Mouse (Mus musculus) embryonic facial prominence, embryonic 10.5 days (tissue): Measurements from ENCODE around the gene Brd3os. TPM values are rescaled to one million over a fixed set of nuclear protein-coding genes. Genes with fewer than 3 reads are reported as not detected.
A peak's percentile ranks its signal among the peaks of the same experiment; 100 is the strongest.

Source experiments
- DNase-seq: peaks from one replicate; pipeline ENCODE4 v3.0.0-alpha.2; 2017; ENCODE audit warnings: low spot score
- H3K27ac ChIP-seq: fragments of 300-500 bp; sonication (generic); replicated peaks from 2 replicates; pipeline ENCODE4 v1.5.1; 2016; ENCODE audit warnings: mild to moderate bottlenecking
- H3K27me3 ChIP-seq: fragments of 300-500 bp; sonication (generic); replicated peaks from 2 replicates; pipeline ENCODE4 v1.6.1; 2016; ENCODE audit warnings: low read depth, mild to moderate bottlenecking; ENCODE audit not compliant: poor library complexity, severe bottlenecking
- H3K36me3 ChIP-seq: fragments of 300-500 bp; sonication (generic); replicated peaks from 2 replicates; pipeline ENCODE4 v1.6.1; 2016; ENCODE audit warnings: mild to moderate bottlenecking, moderate library complexity
- H3K4me1 ChIP-seq: fragments of 300-500 bp; sonication (generic); 2 replicates; pipeline ENCODE4 v1.6.1; 2016
- H3K4me3 ChIP-seq: fragments of 300-500 bp; sonication (generic); 2 replicates; pipeline ENCODE4 v1.5.1; 2016; ENCODE audit warnings: mild to moderate bottlenecking, moderate library complexity
- H3K9me3 ChIP-seq: fragments of 300-500 bp; sonication (generic); 2 replicates; pipeline ENCODE4 v1.6.1; 2016; ENCODE audit warnings: mild to moderate bottlenecking
- WGBS: fragments of 180-500 bp; shearing (Covaris S2); methylation state at CpG from one replicate; pipeline ENCODE4 v1.1.7; 2016; 5-methylcytosine and 5-hydroxymethylcytosine counted together
- polyA plus RNA-seq: library from polyadenylated mRNA; unstranded; fragments of >200 nt; fragmentation: Nextera tagmentation; extraction: Ambion mirVana; gene quantifications from 2 replicates; pipeline ENCODE4 v1.2.1, GENCODE M21; 2016

The Brd3os gene
- polyA plus RNA-seq, 1 experiment from 2014 or later, result 8.9 TPM

DNA sequence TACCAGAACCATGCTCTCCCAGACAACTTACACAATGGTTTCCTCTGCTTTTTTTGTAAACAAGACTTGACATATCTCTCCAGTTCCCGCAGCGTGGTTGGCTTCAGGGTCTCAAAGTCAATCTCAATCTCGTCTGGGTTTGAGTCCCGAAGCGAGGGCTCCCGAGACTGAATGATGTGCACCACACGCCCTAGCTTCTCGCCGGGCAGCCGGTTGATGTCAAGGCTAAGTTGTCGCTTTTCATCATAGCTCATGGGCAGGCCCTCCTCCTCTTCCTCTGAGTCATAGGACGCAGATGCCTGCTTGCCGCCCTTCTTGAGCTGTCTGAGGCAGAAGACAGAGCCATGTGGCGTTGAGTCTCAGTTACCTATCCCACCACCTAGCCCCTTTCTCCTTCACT, 8.1 kb downstream of the Brd3os start:
- H3K27me3 ChIP-seq, result no peaks in the 10 kb centered on the region
- H3K36me3 ChIP-seq, result peaks cover 99% of the 10 kb centered on the region
- 94% methylated on average over 14 of the region's 14 CpGs for WGBS
- no peaks in the 10 kb centered on the region for H3K4me1 ChIP-seq
- no peak overlapping the region for H3K27ac ChIP-seq
- H3K9me3 ChIP-seq, result no peaks in the 10 kb centered on the region
- DNase-seq, result no peak
- H3K4me3 ChIP-seq, result no peak overlapping the region

GRCm38 (mm10) chr2:27459735-27460134, 17.6 kb downstream of the Brd3os start:
- H3K4me1 ChIP-seq, result no peaks in the 10 kb centered on the region
- H3K36me3 ChIP-seq, result peaks cover 100% of the 10 kb centered on the region
- no peak overlapping the region for H3K27ac ChIP-seq
- H3K9me3 ChIP-seq, result no peaks in the 10 kb centered on the region
- WGBS, result 91% methylated on average over 7 of the region's 7 CpGs
- no peak for DNase-seq
- no peaks in the 10 kb centered on the region for H3K27me3 ChIP-seq
- no peak overlapping the region for H3K4me3 ChIP-seq

GRCm38 (mm10) chr2:27460163-27460562, 18.0 kb downstream of the Brd3os start:
- WGBS, result 89% methylated on average over 5 of the region's 5 CpGs
- Histone ChIP-seq H3K27me3 (no peaks in the 10 kb centered on the region), H3K4me1 (no peaks in the 10 kb centered on the region), H3K27ac (no peak overlapping the region), H3K9me3 (no peaks in the 10 kb centered on the region), H3K4me3 (no peak overlapping the region), H3K36me3 (peaks cover 99% of the 10 kb centered on the region)
- DNase-seq, result no peak

DNA sequence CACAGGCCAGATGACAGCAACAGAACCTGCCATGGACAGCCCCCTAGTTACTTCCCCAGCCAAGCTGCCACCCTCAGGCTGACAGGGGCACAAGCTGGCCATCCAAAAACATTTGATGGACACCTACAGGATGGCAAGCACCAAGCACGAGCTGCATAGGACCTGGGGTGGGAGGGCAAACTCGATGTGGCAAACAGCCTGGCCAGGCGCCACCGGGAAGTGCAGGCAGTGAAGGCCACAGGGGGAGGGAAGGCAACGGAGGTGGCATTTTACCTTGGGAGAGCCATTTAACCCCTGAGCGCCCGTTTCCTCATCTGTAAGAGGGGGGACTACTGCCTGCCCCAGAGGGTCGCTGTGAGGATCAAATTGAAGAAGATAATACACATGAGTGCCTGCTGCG, 18.5 kb downstream of the Brd3os start:
- Histone ChIP-seq H3K9me3 (no peaks in the 10 kb centered on the region), H3K27me3 (no peaks in the 10 kb centered on the region), H3K4me3 (no peak overlapping the region), H3K36me3 (peaks cover 99% of the 10 kb centered on the region), H3K27ac (no peak overlapping the region), H3K4me1 (no peaks in the 10 kb centered on the region)
- 75% methylated on average over 9 of the region's 9 CpGs for WGBS
- DNase-seq, result no peak

DNA sequence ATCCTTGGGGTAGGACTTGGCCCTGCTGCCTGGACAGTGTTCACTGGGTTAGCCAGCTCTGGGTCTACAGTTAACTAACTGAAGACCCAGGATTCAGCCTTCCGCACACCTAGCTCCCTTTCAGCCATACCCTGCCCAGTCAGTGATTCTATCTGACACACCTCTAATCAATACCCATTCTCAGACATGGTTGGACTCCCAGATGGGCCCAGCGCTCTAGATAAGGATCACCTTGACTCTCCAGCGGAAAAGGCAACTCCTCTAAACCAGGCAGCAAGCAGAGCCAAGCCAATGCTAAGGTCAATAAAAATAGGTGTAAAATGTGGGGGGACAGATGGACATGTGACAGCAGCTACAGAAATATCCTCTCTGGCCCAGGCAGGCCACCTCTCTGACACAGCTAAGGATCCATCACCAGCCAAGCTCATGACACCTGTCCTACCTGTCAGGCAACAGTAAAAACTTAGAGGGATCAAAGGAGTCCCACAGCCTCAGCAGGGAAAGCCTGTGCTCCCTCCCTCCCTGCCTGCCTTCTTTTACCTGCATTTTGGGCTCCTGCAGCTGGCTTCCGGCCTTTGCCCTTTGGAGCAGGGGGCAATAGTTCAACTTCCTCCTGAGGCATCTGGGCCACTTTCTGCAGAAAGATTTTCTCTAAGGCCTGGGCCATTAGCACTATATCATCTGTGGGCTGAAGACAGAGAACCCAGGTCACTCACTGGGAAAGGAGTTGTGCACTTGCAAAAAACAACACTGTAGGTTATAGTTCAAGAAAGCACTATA, 19.9 kb downstream of the Brd3os start:
- WGBS, result 89% methylated on average over 4 of the region's 4 CpGs
- Histone ChIP-seq H3K9me3 (no peaks in the 10 kb centered on the region), H3K27me3 (no peaks in the 10 kb centered on the region), H3K36me3 (peaks cover 99% of the 10 kb centered on the region), H3K27ac (no peak overlapping the region), H3K4me1 (no peaks in the 10 kb centered on the region), H3K4me3 (no peak overlapping the region)
- DNase-seq, result no peak

GRCm38 (mm10) chr2:27462901-27463300, 20.8 kb downstream of the Brd3os start:
- Histone ChIP-seq H3K4me1 (peaks cover 8% of the 10 kb centered on the region), H3K9me3 (no peaks in the 10 kb centered on the region), H3K4me3 (no peak overlapping the region), H3K36me3 (peaks cover 99% of the 10 kb centered on the region), H3K27ac (no peak overlapping the region), H3K27me3 (no peaks in the 10 kb centered on the region)
- DNase-seq, result no peak
- WGBS, result 91% methylated on average over 4 of the region's 4 CpGs

DNA sequence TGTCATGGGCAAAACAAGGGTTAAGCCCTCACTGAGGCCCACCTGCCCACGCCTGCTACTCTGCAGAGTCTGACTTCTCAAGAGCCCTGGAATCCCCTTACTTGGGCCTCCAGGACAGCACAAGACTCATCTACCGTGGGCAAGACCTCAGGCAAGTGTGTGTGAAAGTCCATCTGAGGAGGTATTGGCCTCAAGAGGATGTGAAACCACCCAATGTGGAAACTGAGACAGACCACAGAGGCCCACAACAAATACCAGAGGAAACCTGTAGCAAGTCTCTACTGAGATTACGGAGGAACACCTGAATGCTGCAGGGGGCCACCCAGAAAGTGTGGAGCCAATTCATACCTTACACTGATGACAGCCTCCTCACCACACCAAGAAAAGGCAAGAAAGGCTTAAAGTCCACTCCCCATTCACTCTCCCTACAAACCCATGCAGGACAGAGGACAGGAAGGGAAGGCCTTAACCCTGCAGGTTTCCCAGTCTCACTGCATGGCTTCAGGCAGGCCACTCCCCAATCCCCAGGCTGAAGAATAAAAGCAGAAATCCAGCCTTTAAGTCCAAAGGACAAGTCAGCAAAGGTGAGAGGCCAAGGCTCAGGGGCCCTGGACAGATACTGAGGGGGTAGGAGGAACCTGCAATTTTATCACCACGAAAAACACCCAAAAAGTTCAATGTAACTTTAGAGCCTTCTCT, 27.3 kb downstream of the Brd3os start:
- no peak overlapping the region for H3K27ac ChIP-seq
- no peak for DNase-seq
- H3K4me1 ChIP-seq, result peaks cover 65% of the 10 kb centered on the region
- H3K4me3 ChIP-seq, result no peak overlapping the region
- peaks cover 91% of the 10 kb centered on the region for H3K36me3 ChIP-seq
- no peaks in the 10 kb centered on the region for H3K9me3 ChIP-seq
- 82% methylated on average over 4 of the region's 4 CpGs for WGBS
- H3K27me3 ChIP-seq, result no peaks in the 10 kb centered on the region

DNA sequence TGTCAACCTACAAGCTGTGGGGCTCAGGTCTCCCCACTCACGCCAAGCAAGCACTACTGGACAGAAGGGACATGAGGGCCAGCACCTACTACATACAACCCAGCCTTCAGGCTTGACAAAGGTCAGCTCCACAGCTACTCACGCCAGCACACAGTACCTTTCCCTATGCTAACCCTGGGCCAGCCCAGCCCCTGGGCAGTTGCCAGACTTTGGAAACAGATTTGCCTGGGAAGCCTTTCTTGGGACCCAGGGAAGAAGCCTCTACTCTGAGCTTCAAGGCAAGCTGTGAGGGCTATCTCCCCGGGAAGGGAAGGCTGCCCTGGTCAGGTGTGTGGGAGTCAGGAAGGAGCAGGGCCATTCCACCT, 27.8 kb downstream of the Brd3os start:
- Histone ChIP-seq H3K27ac (no peak overlapping the region), H3K27me3 (no peaks in the 10 kb centered on the region), H3K36me3 (peaks cover 86% of the 10 kb centered on the region), H3K4me1 (peaks cover 66% of the 10 kb centered on the region), H3K4me3 (no peak overlapping the region), H3K9me3 (no peaks in the 10 kb centered on the region)
- DNase-seq, result no peak
- 72% methylated on average over 3 of the region's 3 CpGs for WGBS

DNA sequence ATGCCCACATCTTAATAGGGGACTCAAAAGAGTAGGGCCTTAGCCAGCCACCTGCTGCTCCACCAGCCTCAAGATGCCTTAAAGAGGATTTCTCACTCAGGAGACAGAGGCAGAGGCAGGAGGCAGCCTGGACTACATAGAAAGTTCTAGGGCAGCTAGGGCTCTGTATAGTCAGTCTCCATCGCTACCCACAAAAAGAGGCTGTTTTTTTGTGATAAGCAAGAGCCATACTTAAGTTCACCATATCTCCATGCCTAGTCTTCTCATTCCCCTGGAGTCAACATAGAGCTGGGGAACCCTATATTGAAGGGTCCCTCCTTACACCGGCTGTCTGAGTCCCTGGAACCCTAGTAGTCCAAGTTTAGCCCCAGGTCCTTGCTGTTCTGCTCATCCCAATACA, 28.4 kb downstream of the Brd3os start:
- no peak overlapping the region for H3K4me3 ChIP-seq
- no peaks in the 10 kb centered on the region for H3K27me3 ChIP-seq
- no peak for DNase-seq
- H3K27ac ChIP-seq, result no peak overlapping the region
- peaks cover 80% of the 10 kb centered on the region for H3K36me3 ChIP-seq
- WGBS, result 92% methylated on average over 2 of the region's 2 CpGs
- no peaks in the 10 kb centered on the region for H3K9me3 ChIP-seq
- peaks cover 66% of the 10 kb centered on the region for H3K4me1 ChIP-seq

GRCm38 (mm10) chr2:27471170-27471584, 29.1 kb downstream of the Brd3os start:
- peak overlapping the region; percentile 8; the same call in 1 of the 2 replicates for H3K4me3 ChIP-seq
- DNase-seq, result no peak
- peaks cover 74% of the 10 kb centered on the region for H3K36me3 ChIP-seq
- no peak overlapping the region for H3K27ac ChIP-seq
- H3K27me3 ChIP-seq, result no peaks in the 10 kb centered on the region
- H3K4me1 ChIP-seq, result peaks cover 67% of the 10 kb centered on the region
- no peaks in the 10 kb centered on the region for H3K9me3 ChIP-seq

- Histone ChIP-seq H3K4me3 (peak overlapping the region; percentile 99), H3K27me3 (no peaks in the 10 kb centered on the region), H3K9me3 (no peaks in the 10 kb centered on the region), H3K27ac (no peak overlapping the region), H3K36me3 (peaks cover 54% of the 10 kb centered on the region), H3K4me1 (peaks cover 65% of the 10 kb centered on the region)
- WGBS, result 70% methylated on average over 7 of the region's 7 CpGs
- DNase-seq, result no peak
Measured at GRCm38 (mm10) chr2:27473061-27473765, 31.1 kb downstream of the Brd3os start.

- 35% methylated on average over 4 of the region's 4 CpGs for WGBS
- Histone ChIP-seq H3K4me3 (peak overlapping the region; percentile 99), H3K4me1 (peaks cover 64% of the 10 kb centered on the region), H3K9me3 (no peaks in the 10 kb centered on the region), H3K36me3 (peaks cover 47% of the 10 kb centered on the region), H3K27me3 (no peaks in the 10 kb centered on the region), H3K27ac (peak overlapping the region; percentile 98)
- no peak for DNase-seq
Measured at GRCm38 (mm10) chr2:27473911-27474310, 31.8 kb downstream of the Brd3os start.
